Mouse (Mus musculus): ENCODE measurements around the gene Erlin1.

Erlin1 gene

DNA sequence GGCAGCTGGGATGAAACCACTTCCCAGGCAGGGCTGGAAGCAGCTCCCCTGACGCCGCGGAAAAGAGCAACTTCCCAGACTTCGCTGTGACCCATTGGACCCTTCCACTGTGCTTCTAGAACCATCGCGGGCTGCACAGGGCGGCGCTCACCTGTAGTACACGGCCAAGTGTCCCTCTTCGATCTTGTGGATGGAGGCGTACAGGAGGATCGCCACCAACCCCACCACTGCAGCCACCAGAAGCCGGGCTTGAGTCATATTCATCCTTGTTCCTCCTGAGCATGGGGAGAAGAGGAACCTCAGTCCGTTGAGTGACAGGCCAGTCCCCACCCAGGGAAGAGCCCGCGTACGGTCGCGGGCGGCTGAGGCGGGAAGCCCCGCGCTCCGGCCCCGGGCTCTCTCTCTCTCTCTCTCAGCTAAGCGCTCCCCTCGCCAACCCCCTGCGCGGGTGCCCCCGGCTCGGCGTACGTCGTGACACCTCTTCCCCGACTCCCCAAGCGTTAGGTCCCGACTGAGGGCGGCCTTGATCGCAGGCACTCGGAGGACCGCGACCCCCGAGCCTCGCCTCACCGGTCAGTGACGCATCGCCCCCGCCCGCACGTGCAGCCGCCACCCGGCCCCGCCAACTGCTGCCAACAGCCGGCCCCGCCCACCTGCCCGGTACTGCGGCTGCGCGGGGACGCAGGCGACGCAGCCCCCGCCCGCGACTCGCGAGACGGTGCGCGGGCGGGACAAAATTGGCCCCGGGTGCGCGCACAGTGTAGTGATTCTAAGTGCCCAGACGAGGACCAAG, at the start of gene Erlin1:
Erlin1 (minus strand) TSS at position 665 of the 793 bp plus-strand sequence.
- peak; percentile 87 to 90 for DNase-seq

DNA sequence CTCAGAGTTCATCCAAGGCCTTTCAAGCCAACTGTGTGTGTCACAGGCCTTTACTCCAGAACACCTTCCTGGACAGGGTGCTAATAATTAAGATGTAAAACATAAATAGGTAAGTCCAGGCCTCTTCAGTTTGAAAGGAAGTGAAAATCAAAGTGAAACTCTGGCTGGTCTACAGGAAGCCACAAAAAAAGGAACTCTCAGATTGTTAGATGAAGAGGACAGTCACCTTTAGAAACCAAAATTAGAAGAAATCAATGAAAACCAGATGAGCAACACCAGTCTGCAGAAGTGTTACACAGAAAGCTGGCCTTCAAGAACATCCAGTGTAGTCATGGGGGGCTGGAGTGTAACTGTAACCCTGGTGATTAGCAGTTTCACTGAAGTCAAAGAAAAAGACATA, 48.2 kb upstream of the Erlin1 start:
- peak; percentile 23 to 28 for DNase-seq

DNA sequence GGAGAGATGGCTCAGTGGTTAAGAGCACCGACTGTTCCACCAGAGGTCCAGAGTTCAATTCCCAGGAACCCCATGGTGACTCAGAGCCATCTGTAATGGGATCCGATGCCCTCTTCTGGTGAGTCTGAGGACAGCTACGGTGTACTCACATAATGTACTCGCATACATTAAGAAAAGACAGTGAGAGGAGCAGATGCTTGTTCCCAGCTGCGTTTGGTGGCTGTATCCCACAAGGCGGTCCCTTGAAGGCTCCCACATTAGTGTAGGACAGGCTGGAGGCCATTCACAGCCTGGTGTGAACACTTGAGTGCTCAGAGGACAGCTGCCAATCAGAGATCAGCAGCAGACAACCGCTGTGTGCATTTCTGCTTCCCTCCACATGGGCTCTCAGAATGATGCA, 42.1 kb upstream of the Erlin1 start:
- peak; percentile 10 to 19 for DNase-seq

DNA sequence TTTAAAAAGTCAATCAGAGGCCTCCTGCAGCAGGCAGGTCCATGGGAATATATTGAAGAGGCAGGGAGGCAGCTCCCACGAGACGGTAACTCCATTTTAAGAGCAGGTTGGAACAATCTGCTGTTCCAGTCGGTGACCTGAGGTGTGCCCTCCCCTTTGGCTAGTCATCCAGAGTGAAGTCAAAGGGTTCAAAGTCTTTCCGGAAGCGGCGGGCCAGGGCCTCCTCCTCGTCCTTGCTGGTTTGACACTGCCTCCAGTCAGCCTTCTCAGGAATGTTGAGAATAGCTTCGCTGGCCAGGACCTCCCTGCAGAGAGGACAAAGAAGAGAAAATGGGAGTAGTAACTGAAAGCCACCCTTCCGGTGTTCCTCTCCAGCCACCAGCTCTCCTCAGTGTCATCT, 40.8 kb upstream of the Erlin1 start:
- no peak for DNase-seq

DNA sequence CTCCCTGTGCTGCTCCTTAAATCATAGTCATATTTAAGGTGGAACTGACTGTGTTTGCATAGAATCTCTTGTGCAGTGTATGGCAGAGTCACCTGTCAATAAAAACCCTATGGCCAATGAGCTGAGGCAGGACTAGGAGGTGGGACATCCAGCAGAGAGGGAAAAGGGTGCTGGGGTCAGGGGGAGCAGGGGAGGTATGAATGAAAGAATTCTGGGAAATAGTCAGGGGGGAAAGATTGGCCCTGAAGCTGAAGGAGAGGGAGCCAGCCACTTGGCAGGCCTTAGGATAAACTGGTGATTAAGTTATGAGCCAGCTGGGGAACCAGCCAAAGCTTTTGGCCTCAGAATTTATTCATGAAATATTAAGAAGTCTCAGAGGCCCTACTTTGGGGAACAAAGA, 39.4 kb upstream of the Erlin1 start:
- no peak for DNase-seq

DNA sequence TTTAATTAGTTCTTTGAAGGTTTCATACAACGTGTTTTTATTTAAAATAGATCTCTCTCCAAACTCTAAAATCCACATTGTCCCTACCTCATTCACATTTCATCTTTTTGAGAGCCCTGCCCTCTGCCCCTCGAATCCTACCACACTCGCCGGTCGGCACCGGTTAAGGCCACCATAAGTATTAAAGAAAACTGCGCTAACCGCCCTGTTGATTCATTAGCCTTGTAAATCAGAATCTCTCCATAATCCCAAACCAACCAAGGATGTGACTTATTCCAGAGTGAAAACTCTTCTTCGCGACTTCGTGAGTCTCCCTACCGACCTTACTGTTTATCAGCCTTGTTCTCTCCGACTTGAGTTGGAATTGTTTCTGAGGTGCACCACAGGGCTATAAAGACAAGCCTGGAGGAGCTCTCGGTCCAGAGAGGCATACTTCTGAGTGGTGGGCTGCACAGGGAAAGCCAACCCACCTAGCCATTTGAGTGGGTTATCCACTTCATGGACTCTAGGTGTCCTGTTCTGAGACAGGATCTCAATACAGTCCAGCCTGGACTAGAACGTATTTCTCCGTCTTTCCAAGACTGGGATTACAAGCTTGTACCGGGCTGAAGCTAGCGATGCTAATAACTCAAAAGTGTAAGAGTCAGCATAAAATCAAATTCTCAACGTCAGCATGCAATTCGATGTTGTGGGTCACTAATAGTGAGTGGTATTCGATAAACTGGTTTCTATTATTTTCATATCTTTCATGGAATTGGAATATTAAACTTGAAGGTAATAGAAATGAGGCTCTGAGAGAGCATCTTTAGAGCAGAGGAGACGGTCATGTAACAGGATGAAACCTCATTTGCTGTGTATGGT, 38.3 kb upstream of the Erlin1 start:
- DNase-seq = no peak

DNA sequence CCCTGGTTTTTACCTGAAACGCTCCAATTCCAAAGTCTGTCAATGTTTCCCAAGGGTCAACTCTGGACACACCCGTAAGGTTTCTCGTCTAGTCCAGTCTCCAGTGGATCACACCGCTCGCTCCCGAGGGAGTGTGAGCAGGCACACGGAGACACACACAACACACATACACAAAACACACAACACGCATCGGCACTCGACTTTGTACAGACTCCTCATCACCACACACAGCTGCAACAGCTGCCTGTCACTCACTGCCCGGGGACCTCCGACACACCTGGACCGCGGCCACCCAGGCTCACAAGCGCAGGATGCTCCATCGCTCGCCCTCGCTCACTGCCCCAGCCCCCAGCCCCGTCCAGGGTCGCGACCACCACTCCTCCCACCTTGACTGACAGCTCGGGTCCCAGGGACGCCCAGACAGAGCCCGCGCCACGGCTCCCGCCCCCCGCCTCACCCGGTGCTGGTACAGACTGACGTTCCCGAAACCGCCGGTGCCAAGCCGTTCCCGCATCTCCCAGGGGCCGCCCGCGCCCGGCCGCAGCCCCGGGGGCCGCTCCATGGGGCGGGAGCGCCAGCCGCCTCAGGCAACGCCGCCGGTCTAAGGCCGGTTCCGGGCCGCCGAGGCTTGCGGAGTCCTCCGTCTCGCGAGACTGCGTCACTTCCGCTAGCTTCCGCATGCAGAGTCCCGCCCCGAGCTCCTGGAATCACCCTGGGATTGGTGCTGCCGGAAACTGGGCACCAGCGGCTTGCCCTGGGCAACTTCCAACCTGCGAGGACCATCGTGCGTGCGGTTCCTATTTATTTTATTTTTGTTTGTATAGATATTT, 37.5 kb upstream of the Erlin1 start, which contains the start of gene Chuk:
Chuk (minus strand) TSS at position 650 of the 830 bp plus-strand sequence.
- DNase-seq = peak; percentile 94 to 95

DNA sequence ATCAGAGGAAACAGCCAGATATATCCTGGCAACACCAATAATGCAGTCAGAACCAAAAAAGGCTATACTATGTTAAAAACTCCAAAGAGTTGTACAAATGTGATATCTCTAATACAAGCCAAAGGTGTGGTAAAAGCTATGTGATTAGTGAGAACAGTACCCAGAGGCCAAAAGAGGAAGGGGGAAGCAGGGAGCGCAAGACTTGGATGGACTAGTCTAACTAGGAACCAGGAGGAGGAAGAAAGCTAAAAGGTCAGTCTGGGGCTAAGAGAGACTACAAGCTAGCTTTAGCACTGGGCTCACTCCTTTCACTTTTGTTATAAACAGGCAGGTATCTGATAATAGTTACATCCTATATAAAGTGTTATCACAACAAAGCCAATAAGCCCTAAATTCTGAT, 34.8 kb upstream of the Erlin1 start:
- no peak for DNase-seq

DNA sequence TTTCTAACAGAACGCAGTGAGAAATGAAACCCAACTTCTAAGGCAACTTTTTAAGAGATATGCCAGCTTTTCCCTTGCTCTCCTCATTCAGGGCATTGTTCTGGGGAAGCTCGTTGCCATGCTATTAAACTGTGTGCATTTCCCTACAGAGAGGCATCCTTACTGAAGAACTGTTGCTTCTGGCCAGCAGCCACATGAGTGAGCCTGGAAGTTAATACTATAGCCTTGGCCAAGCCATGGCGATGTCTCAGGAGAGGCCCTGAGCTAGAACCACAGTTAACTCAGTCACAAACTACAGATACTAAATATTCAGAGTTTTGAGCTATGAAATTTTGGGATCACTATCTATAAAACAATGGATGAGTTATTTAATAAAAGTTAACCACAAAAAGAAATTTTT, 33.4 kb upstream of the Erlin1 start:
- DNase-seq = no peak

DNA sequence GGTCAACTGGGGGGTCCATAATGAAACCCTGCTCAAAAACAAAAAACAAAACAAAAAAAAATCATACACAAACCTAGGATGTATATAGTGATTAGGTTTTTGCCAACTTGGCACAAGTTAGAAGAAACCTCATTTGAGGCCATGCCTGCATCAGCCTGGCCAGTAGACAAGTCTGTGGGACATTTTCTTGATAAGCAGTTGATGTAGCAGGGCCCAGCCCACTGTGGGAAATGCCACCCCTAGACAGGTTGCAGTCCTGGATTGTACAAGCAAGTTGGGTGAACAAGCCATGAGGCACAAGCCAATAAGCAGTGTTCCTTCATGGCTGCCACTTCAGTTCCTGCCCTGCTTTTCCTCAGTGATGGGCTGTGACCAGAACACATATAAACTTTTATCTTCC, 31.3 kb upstream of the Erlin1 start:
- no peak for DNase-seq

DNA sequence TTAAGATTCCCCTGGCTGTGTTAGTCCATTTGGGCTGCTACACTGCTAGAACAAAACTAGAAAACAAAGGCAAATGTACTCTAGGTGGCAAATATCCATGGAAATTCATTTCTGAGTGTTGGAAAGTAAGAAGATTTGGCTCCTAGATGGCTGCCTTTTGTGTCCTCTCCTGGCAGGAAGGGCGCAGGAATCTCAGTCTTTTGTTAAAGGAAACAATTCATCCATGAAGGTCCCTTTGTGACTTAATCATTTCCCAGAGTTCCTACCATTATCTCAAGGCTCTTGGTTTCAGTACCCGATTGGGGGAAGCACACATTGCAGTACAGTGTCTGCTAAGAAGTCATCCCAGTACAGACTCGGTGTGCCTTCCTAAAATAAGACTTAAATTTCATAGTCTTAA, 16.7 kb upstream of the Erlin1 start:
- no peak for DNase-seq

DNA sequence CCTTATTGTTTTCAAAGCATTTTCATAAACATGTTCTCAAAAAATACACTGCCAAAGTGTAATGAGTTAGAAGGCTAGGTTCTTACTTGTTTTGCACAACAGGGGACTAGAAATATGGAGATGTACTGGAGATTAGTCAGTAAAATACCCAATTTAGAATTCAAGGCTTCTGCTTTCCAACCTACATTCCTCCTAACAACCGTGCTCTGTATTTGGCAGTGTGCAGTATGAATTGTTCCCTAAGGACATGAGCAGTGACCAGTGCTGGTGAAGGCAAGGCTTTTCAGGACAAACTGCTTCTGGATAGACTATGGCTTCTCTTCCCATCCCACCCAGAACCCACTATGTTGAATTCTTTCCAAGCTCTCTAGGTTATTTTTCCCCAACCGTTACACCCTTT, 11.3 kb upstream of the Erlin1 start:
- no peak for DNase-seq

DNA sequence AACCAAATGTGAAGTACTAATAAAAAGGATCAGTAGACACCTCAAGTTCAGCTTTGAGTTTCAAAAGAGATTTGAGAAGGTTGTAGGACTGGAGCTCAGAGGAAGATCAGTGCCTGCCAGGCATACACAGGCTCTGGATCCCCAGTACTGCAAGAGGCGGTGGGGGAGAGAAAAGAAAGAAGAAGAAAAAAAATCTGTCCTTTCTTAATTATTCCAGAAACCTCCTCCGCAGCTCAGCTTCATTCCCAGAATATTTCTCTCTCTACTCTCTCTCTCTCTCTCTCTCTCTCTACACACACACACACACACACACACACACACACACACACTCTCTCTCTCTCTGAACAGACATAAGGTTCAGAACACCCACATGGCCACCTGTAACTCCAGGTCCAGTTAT, 10.4 kb upstream of the Erlin1 start:
- DNase-seq = no peak

DNA sequence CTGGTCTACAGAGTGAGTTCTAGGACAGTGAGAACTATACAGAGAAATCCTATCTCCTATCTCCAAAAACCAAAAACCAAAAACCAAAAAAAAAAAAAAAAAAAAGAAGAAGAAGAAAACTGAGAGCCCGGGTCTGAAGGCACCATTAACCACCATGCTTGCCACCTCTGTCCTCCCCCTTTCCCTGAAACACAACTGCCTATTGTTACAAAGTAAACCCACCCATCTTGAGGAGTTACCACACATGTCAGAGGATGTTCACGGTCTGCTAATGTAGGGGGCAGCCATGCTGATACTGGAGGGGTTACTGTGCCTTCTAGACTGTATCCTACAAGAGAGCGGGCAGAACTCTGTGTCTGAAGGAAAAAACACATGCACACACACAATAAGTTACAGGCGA, 7.4 kb upstream of the Erlin1 start:
- DNase-seq = no peak

DNA sequence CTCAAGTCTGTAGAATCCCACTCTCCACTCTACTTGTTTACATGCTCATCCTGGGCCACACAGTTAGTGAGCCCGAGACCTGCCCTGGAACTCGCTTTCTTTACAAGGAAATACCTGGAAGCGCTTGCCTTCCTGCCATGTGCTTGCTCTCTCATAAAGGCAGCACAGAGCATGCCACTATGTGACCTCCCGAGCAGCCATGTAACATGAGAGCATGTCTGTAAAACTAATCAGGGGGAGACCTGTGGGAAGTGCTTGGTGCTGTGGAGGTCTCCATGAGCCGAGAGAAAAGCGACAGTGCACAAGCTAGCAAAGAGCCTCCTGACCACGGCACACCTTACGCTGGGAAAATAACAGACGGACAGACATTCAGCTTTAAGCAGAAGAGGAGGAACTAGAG, 6.9 kb upstream of the Erlin1 start:
- no peak for DNase-seq

DNA sequence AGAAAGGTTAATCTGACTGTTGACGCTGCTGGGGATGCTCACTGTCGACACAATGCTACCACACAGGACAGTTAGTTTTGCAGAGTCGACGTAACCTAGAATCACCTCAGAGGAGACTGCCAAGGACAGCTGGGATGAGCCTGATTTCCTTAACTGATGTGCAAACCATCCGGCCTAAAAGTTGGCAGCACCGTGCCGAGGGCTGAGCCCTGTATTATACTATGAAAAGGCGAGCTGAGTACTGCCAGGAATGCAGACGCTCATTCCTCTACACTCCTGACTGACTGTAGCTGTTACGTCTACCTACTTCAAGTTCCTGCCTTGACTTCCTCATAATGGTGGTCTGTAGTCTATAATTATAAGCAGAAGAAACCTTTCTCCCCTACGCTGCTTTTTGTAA, 5.4 kb upstream of the Erlin1 start:
- DNase-seq = no peak

DNA sequence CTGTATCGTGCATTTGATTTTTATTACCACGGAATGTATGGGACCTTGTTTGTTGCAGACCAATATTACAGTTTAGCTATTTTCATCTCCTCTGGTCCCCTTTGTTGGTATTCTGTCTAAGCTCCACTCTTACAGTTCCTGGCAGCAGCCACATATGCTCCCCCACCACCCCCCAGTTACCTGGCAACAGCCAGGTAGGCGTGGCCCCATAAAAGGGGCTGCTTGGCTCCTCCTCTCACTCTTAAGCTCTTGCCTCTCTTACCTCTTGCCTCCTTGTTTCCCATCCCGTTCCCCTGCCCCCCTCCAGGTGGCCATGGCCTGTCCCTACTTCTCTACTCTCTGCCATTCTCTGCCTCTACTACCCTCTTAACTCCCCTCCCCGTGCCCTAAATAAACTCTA, 1.6 kb upstream of the Erlin1 start:
- DNase-seq = no peak

DNA sequence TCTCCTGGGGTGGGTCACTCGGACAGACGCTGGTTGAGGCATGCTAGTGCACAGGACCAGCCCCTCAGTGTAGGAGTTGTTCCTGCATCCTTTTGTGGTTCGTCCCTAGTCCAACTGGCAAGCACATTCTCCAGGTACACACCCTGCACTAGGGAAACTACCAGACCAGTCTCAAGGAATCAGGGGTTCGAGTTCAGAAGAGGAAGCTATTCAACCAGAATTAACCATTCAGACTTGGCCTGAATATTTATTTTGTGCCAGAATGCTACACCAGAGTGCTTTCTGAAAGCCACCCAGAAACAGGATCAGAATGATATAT, 288 bp upstream of the Erlin1 start:
- no peak for DNase-seq

DNA sequence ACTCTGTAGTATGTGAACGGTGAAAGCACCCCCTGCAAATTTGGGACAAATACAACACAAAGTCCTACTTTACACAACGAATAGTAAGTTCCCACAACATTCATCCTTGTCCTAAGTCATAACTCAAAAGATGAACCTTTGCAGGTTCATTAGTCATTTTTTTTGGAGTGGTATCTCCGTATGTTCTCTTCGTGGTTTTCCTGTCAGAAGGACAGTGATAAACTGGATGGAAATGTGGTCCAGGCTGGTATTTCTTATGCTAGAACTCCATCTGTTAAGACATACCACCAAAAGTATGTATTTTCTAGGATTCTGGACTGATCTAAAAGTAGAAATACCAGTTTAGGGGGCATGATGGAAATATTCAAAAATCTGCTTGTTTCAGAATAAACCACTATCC, 1.4 kb downstream of the Erlin1 start:
- DNase-seq = no peak

DNA sequence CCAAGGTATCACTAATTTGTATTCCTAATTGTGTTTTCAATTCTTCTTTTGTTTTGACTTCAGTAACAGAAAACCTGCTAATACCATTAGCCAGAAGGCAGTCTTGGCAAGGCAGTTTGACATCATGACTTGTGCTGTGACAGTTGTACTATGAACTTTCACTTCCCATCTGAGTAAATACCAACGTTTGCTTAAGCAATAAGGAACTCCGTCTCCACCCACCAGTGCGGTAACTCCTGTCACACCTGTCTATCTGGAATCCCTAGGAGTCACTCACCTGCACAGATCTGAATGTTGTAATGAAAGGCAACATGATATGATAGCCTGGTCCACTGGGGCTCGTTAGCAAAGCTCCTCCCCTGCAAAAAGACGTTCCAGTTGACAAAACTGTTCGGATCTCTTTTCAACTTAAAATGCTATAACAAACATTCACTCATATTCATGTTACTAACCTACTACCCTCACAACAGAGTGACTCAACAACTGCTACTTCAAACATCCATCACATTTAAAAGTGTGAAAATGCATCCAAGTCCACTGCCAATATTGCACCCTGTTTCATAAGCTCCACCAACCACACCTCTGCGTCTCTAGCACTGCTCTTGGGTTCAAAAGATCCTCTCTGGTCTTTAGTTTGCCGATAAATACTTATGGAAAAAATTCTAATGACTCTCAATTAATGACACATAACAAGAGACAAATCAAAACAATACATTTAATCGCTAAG, 2.1 kb downstream of the Erlin1 start:
- peak; percentile 51 to 63 for DNase-seq

DNA sequence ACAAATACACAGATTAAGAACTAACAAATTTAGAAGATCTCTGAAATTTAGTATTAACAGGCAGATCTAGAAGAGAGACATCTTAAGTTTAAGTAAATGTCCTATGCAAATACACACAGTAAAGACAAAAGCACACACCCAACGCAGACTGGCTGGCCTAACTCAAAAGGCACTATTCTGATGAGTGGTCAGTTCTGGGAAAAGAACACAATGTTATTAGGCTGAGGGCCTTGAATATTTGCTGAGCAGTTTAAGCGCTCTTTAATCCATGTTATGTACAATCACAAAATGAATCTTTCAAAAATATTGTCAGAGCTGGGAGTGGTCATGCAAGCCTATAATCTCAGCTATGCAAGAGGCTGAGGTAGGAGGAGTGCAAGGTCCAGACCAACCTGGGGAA, 4.9 kb downstream of the Erlin1 start:
- no peak for DNase-seq

DNA sequence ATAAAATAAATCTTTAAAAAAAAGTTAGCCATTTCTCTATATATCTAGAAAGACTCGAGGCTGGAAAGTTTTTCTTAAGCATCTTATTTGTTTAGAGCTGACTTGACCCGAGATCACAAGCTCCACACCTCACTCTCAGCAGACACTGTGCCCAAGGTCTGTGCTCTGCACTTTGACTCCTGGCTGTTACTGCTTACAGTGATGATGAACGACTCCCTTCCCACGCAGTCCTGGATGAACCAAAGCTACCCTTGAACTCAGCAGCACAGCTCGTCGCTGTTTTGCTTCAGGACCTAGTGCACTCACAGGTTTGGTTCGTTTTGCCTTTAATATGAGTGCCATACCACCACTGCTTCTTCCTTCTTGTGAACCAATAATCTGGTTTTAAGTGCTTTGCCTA, 5.8 kb downstream of the Erlin1 start:
- no peak for DNase-seq

DNA sequence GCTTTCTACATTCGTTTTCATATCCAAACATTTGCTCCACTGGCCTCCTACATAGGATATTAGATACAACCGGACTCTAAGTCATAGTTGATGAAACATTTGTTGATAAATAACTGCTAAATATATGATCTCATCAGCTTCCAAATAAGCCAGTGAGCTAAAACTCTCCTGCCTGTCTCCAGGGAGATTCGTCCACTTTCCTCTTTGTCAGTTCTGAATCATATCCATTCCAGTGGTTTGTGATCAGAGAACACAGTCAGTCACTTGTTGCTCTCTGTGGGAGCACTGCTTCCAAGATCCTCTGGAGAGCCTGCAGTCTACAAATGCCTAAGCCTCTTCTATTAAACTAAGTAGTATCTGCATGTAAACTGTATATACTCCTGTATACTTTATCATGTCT, 9.4 kb downstream of the Erlin1 start:
- DNase-seq = no peak
